Mouse (Mus musculus): Measurements from ENCODE around the gene Mrpl35. TPM values are rescaled to one million over a fixed set of nuclear protein-coding genes. Genes with fewer than 3 reads are reported as not detected.

The Mrpl35 gene
- total RNA-seq, 2 experiments from 2014 or later = 27.8 to 29.6 TPM

- TF ChIP-seq CTCF (IDR thresholded peaks at IDR 0.05) = no peak
- no peak overlapping the region for H3K4me3 ChIP-seq
- DNase-seq (ENCODE audit: extremely low spot score in 1 of 2, low spot score in 2 of 2) = no peak
- intact Hi-C loops (cut with DNase I) = no loop called here
- H3K27ac ChIP-seq = no peak overlapping the region
Observed at GRCm38 (mm10) chr6:71767761-71768160, 59.0 kb downstream of the Mrpl35 start.

Other genes starting within 250 kb of the Mrpl35 start
- gene Kdm3a, start 194.0 kb downstream of the Mrpl35 start, total RNA-seq (2021) = 10 to 100 TPM; 48.9 to 53.7 TPM
- 10 to 100 TPM; 81.4 to 81.5 TPM for gene Reep1, start 119.4 kb downstream of the Mrpl35 start, total RNA-seq (2021)
- 100 to 1,000 TPM; 126 to 150 TPM for gene Immt, start 4.4 kb upstream of the Mrpl35 start, total RNA-seq (2021)
- gene Ptcd3, start 81.8 kb upstream of the Mrpl35 start, total RNA-seq (2021) = 10 to 100 TPM; 74.3 to 74.8 TPM
- 10 to 100 TPM; 31.8 to 31.9 TPM for gene Polr1a, start 82.1 kb upstream of the Mrpl35 start, total RNA-seq (2021)

Measured in left cerebral cortex, adult 2 months (tissue).